Mouse (Mus musculus): ENCODE measurements around the gene Zfp11. TPM values are rescaled to one million over a fixed set of nuclear protein-coding genes. Genes with fewer than 3 reads are reported as not detected.

Gene Zfp11
- total RNA-seq, 2 experiments from 2014 or later = 7.4 to 7.7 TPM

- no peak for DNase-seq
These were observed 62.4 kb downstream of the Zfp11 start for GRCm38 (mm10) chr5:129607476-129607875.

Other genes starting within 250 kb of the Zfp11 start
- 100 to 1,000 TPM; 121 to 142 TPM for gene Sfswap, start 168.9 kb downstream of the Zfp11 start, total RNA-seq (2021)
- gene Mmp17, start 85.9 kb downstream of the Zfp11 start, total RNA-seq (2021) = 100 to 1,000 TPM; 128 to 136 TPM
- gene Sept14, start 38.4 kb upstream of the Zfp11 start, total RNA-seq (2021) = not detected
- 10 to 100 TPM; 75.0 to 87.6 TPM for gene Mrps17, start 45.4 kb upstream of the Zfp11 start, total RNA-seq (2021)
- gene Nipsnap2, start 55.0 kb upstream of the Zfp11 start, total RNA-seq (2021) = 10 to 100 TPM; 75.4 to 76.4 TPM
- gene Psph, start 117.3 kb upstream of the Zfp11 start, total RNA-seq (2021) = 10 to 100 TPM; 27.5 to 28.9 TPM
- gene Sumf2, start 176.9 kb upstream of the Zfp11 start, total RNA-seq (2021) = 10 to 100 TPM; 20.4 to 21.5 TPM
- gene Chchd2, start 217.4 kb upstream of the Zfp11 start, total RNA-seq (2021) = 100 to 1,000 TPM; 437 to 493 TPM
- 1 to 10 TPM; 4.5 to 4.9 TPM for gene Zbed5, start 225.6 kb upstream of the Zfp11 start, total RNA-seq (2021)
- gene Phkg1, start 228.4 kb upstream of the Zfp11 start, total RNA-seq (2021) = 10 to 100 TPM; 23.0 to 23.1 TPM
- 1 to 10 TPM; 1.9 to 3.8 TPM for gene Nupr1l, start 238.4 kb upstream of the Zfp11 start, total RNA-seq (2021)

All from layer of hippocampus, postnatal 36 days (tissue).